Mouse (Mus musculus) spleen, adult 2 months (tissue): Measurements from ENCODE around the gene Ankrd12. TPM values are rescaled to one million over a fixed set of nuclear protein-coding genes. Genes with fewer than 3 reads are reported as not detected.

Experiments
- DNase-seq, 2 experiments: peaks; one replicate each; pipeline versions ENCODE4 v3.0.0 to v3.0.0-alpha.2; 2012 to 2021; ENCODE audit warnings: low spot score in 2 of 2, low read depth in 1 of 2
- H3K27ac ChIP-seq: fragments of 200-500 bp; 2 replicates; pipeline ENCODE4 v1.5.1; 2012; ENCODE audit warnings: low read length, inconsistent platforms; ENCODE audit not compliant: insufficient read depth
- H3K27me3 ChIP-seq: fragments of 200-500 bp; 2 replicates; pipeline ENCODE4 v1.6.1; 2012; ENCODE audit warnings: mild to moderate bottlenecking, moderate library complexity, low read length, inconsistent platforms; ENCODE audit not compliant: control insufficient read depth, insufficient read depth
- H3K36me3 ChIP-seq: fragments of 200-500 bp; 2 replicates; pipeline ENCODE4 v1.6.1; 2012; ENCODE audit warnings: mild to moderate bottlenecking, low read length, inconsistent platforms; ENCODE audit not compliant: control insufficient read depth, insufficient read depth
- H3K4me1 ChIP-seq: fragments of 200-500 bp; 2 replicates; pipeline ENCODE4 v1.6.1; 2011; ENCODE audit warnings: inconsistent platforms; ENCODE audit not compliant: control insufficient read depth, insufficient read depth, insufficient read length
- H3K4me3 ChIP-seq: fragments of 200-500 bp; 2 replicates; pipeline ENCODE4 v1.5.1; 2011; ENCODE audit warnings: mild to moderate bottlenecking, inconsistent platforms; ENCODE audit not compliant: insufficient read depth, insufficient read length; ENCODE audit errors: extremely low read depth
- CTCF ChIP-seq: fragments of 200-500 bp; IDR thresholded peaks from 2 replicates; pipeline ENCODE4 v1.5.1; 2011; ENCODE audit warnings: mild to moderate bottlenecking, inconsistent platforms; ENCODE audit not compliant: insufficient read depth, insufficient read length, insufficient replicate concordance; ENCODE audit errors: extremely low read depth
- POLR2A ChIP-seq: fragments of 200-500 bp; IDR thresholded peaks from 2 replicates; pipeline ENCODE4 v1.6.1; 2011; ENCODE audit warnings: low read depth, low read length, inconsistent platforms
- WGBS: fragments of 180-500 bp; shearing (Covaris S2); methylation state at CpG from one replicate; pipeline ENCODE4 v1.1.7; 2018; 5-methylcytosine and 5-hydroxymethylcytosine counted together
- polyA plus RNA-seq: library from polyadenylated mRNA; depleted of rRNA; stranded (reverse); fragments of >200 nt; gene quantifications from 2 replicates; pipeline ENCODE4 v1.2.3, GENCODE M21; 2012

Ankrd12 gene
- polyA plus RNA-seq, 1 experiment: 3.5 TPM

GRCm38 (mm10) chr17:65950183-65950582 lies 126.7 kb downstream of the Ankrd12 start:
- WGBS: 46% methylated on average over 7 of the region's 7 CpGs
- no peak for DNase-seq

GRCm38 (mm10) chr17:65947307-65947706 lies 129.6 kb downstream of the Ankrd12 start:
- no peak overlapping the region for H3K4me3 ChIP-seq
- no peaks in the 10 kb centered on the region for H3K27me3 ChIP-seq
- H3K36me3 ChIP-seq: no peaks in the 10 kb centered on the region
- H3K27ac ChIP-seq: no peak overlapping the region
- TF ChIP-seq CTCF (no peak), POLR2A (no peak)
- H3K4me1 ChIP-seq: peaks cover 7% of the 10 kb centered on the region; the same call in 1 of the 2 replicates
- WGBS: 49% methylated on average over 8 of the region's 8 CpGs
- DNase-seq: peak in 1 of 2 experiments; percentile 65

More at GRCm38 (mm10) chr17:65950183-65950582, 126.7 kb downstream of the Ankrd12 start:
- H3K4me1 ChIP-seq: peaks cover 7% of the 10 kb centered on the region; the same call in 1 of the 2 replicates
- no peak overlapping the region for H3K27ac ChIP-seq
- peak overlapping the region; percentile 61 for H3K4me3 ChIP-seq
- no peaks in the 10 kb centered on the region for H3K36me3 ChIP-seq
- no peak for TF ChIP-seq POLR2A
- TF ChIP-seq CTCF: no peak
- H3K27me3 ChIP-seq: no peaks in the 10 kb centered on the region

- DNase-seq: no peak
- Histone ChIP-seq H3K27ac (no peak overlapping the region), H3K4me1 (peaks cover 12% of the 10 kb centered on the region; the same call in 1 of the 2 replicates), H3K4me3 (no peak overlapping the region), H3K27me3 (no peaks in the 10 kb centered on the region), H3K36me3 (no peaks in the 10 kb centered on the region)
- TF ChIP-seq CTCF (no peak), POLR2A (no peak)
- 85% methylated on average over 2 of the region's 2 CpGs for WGBS
Observed at GRCm38 (mm10) chr17:65945420-65945819, 131.5 kb downstream of the Ankrd12 start.

- Histone ChIP-seq H3K27me3 (no peaks in the 10 kb centered on the region), H3K27ac (no peak overlapping the region), H3K4me1 (peaks cover 14% of the 10 kb centered on the region; the same call in 1 of the 2 replicates), H3K4me3 (no peak overlapping the region), H3K36me3 (no peaks in the 10 kb centered on the region)
- WGBS: 86% methylated on average over 4 of the region's 4 CpGs
- TF ChIP-seq POLR2A (no peak), CTCF (no peak)
- no peak for DNase-seq
Observed at GRCm38 (mm10) chr17:65942394-65942793, 134.5 kb downstream of the Ankrd12 start.

GRCm38 (mm10) chr17:65941275-65941674 lies 135.6 kb downstream of the Ankrd12 start:
- no peak for DNase-seq
- Histone ChIP-seq H3K4me3 (no peak overlapping the region), H3K27me3 (no peaks in the 10 kb centered on the region), H3K36me3 (no peaks in the 10 kb centered on the region), H3K4me1 (peaks cover 13% of the 10 kb centered on the region; the same call in 1 of the 2 replicates), H3K27ac (no peak overlapping the region)
- 72% methylated on average over 6 of the region's 6 CpGs for WGBS
- TF ChIP-seq CTCF (no peak), POLR2A (no peak)

- Histone ChIP-seq H3K27ac (peak overlapping the region; percentile 34; the same call in 1 of the 2 replicates), H3K27me3 (no peaks in the 10 kb centered on the region), H3K4me1 (peaks cover 11% of the 10 kb centered on the region; the same call in 1 of the 2 replicates), H3K4me3 (no peak overlapping the region), H3K36me3 (no peaks in the 10 kb centered on the region)
- DNase-seq: peak in 1 of 2 experiments; percentile 39
- no peak for TF ChIP-seq CTCF
- TF ChIP-seq POLR2A: no peak
- WGBS: 54% methylated on average over 12 of the region's 12 CpGs
Observed at GRCm38 (mm10) chr17:65940221-65940620, 136.7 kb downstream of the Ankrd12 start.

- Histone ChIP-seq H3K27me3 (no peaks in the 10 kb centered on the region), H3K4me3 (no peak overlapping the region), H3K4me1 (peaks cover 11% of the 10 kb centered on the region; the same call in 1 of the 2 replicates), H3K36me3 (no peaks in the 10 kb centered on the region), H3K27ac (peak overlapping the region; percentile 34)
- no peak for DNase-seq
- TF ChIP-seq POLR2A (no peak), CTCF (no peak)
- 44% methylated on average over 14 of the region's 14 CpGs for WGBS
Observed at GRCm38 (mm10) chr17:65939461-65940192, 137.3 kb downstream of the Ankrd12 start.
